Mouse (Mus musculus) limb, embryonic 11.5 days (tissue): ENCODE data around the gene Slc9a8. TPM values are rescaled to one million over a fixed set of nuclear protein-coding genes. Genes with fewer than 3 reads are reported as not detected.

ENCODE experiments used
- ATAC-seq: fragments of 200-750 bp; cut with Nextera tagmentation; 2 replicates; pipeline ENCODE4 v1.8.0; 2017; ENCODE audit warnings: low read depth; ENCODE audit not compliant: insufficient number of reproducible peaks, low FRiP score, low TSS enrichment
- DNase-seq: peaks from one replicate; pipeline ENCODE4 v3.0.0-alpha.2; 2015; ENCODE audit warnings: low spot score
- H3K27ac ChIP-seq: fragments of 300-500 bp; sonication (generic); replicated peaks from 2 replicates; pipeline ENCODE4 v1.5.1; 2014; ENCODE audit warnings: low read depth, mild to moderate bottlenecking, low read length
- H3K27me3 ChIP-seq: fragments of 300-500 bp; sonication (generic); 2 replicates; pipeline ENCODE4 v1.6.1; 2014; ENCODE audit warnings: mild to moderate bottlenecking, low read length, mixed read lengths; ENCODE audit not compliant: control insufficient read depth, insufficient read depth
- H3K36me3 ChIP-seq: fragments of 300-500 bp; sonication (generic); 2 replicates; pipeline ENCODE4 v1.6.1; 2014; ENCODE audit warnings: mild to moderate bottlenecking, low read length, moderate library complexity, mixed read lengths; ENCODE audit not compliant: control insufficient read depth, insufficient read depth
- H3K4me1 ChIP-seq: fragments of 300-500 bp; sonication (generic); 2 replicates; pipeline ENCODE4 v1.6.1; 2014; ENCODE audit warnings: low read length, mixed read lengths; ENCODE audit not compliant: control insufficient read depth, insufficient read depth
- H3K4me2 ChIP-seq: fragments of 300-500 bp; sonication (generic); 2 replicates; pipeline ENCODE4 v1.6.1; 2014; ENCODE audit warnings: low read depth, mild to moderate bottlenecking, moderate library complexity; ENCODE audit not compliant: severe bottlenecking
- H3K4me3 ChIP-seq: fragments of 300-500 bp; sonication (generic); 2 replicates; pipeline ENCODE4 v1.5.1; 2014; ENCODE audit warnings: low read depth, low read length
- H3K9ac ChIP-seq: fragments of 300-500 bp; sonication (generic); 2 replicates; pipeline ENCODE4 v1.6.1; 2014; ENCODE audit warnings: mild to moderate bottlenecking, low read length
- H3K9me3 ChIP-seq: fragments of 300-500 bp; sonication (generic); 2 replicates; pipeline ENCODE4 v1.6.1; 2016; ENCODE audit warnings: low read length; ENCODE audit not compliant: control insufficient read depth
- WGBS: fragments of 180-500 bp; shearing (Covaris S2); extraction: QIAGEN DNeasy Blood & Tissue Kit; methylation state at CpG from one replicate; pipeline ENCODE4 v1.1.7; 2014; 5-methylcytosine and 5-hydroxymethylcytosine counted together
- polyA plus RNA-seq: library from polyadenylated mRNA; unstranded; fragments of >200 nt; fragmentation: Nextera tagmentation; extraction: Ambion mirVana; gene quantifications from 2 replicates; pipeline ENCODE4 v1.2.1, GENCODE M21; 2014

Slc9a8 gene
- polyA plus RNA-seq, 1 experiment from 2014 or later, result 21.4 TPM

GRCm38 (mm10) chr2:167419204-167419603, 2.3 kb upstream of the Slc9a8 start:
- Histone ChIP-seq H3K27me3 (no peaks in the 10 kb centered on the region), H3K4me3 (no peak overlapping the region), H3K4me2 (no peak overlapping the region), H3K4me1 (peaks cover 12% of the 10 kb centered on the region), H3K36me3 (peaks cover 4% of the 10 kb centered on the region), H3K27ac (no peak overlapping the region), H3K9ac (no peak overlapping the region), H3K9me3 (no peaks in the 10 kb centered on the region)
- 35% methylated on average over 1 of the region's 1 CpGs for WGBS
- DNase-seq (peak; percentile 84), ATAC-seq (no peak)

DNA sequence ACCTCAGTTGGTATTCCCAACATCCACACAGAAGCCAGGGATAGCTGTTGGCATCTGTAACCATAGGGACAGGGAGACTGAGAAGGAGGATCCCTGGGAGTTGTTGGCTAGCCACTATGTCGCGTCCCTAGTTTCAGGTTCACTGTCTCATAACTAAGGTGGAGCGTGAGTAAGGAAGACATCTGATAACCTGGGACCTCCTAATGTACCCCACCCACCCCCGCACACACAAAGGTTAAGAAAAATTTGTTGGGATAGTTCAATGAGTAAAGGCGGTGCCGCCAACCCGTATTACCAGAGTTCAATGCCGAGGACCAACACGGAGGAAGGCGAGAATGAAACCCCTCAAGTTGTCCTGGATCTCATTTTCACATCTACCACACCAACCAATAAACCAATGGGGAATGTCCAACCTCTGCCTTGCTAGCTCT, 686 bp upstream of the Slc9a8 start:
- Histone ChIP-seq H3K4me2 (peak overlapping the region; percentile 59), H3K4me3 (peak overlapping the region; percentile 92), H3K4me1 (peaks cover 12% of the 10 kb centered on the region), H3K36me3 (peaks cover 6% of the 10 kb centered on the region), H3K27me3 (no peaks in the 10 kb centered on the region), H3K9ac (peak overlapping the region; percentile 98), H3K27ac (peak overlapping the region; percentile 60; the same call in 1 of the 2 replicates), H3K9me3 (no peaks in the 10 kb centered on the region)
- 30% methylated on average over 10 of the region's 10 CpGs for WGBS
- DNase-seq, result no peak
- no peak for ATAC-seq

DNA sequence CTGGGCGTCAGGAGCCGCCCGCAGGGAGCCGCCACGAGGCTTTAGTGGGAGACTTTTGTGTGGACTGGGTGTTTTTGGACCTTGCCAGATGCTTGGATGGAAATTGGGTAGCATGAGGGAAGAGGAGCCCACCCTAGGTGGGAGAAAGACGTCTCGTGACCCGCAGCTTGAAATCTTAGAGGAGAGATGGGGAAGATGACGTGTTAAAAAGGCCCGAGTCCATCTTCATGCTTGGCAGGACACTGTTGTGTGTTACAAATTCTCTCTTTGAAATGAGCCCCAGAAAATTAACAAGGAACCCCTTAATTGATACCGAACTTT, 598 bp downstream of the Slc9a8 start:
- H3K4me1 ChIP-seq, result peaks cover 12% of the 10 kb centered on the region
- no peak for DNase-seq
- H3K9me3 ChIP-seq, result no peaks in the 10 kb centered on the region
- peaks cover 6% of the 10 kb centered on the region for H3K36me3 ChIP-seq
- peak overlapping the region; percentile 92 for H3K4me3 ChIP-seq
- 6% methylated on average over 11 of the region's 11 CpGs for WGBS
- H3K27me3 ChIP-seq, result no peaks in the 10 kb centered on the region
- ATAC-seq, result no peak
- H3K9ac ChIP-seq, result peak overlapping the region; percentile 98
- H3K27ac ChIP-seq, result peak overlapping the region; percentile 92
- H3K4me2 ChIP-seq, result peak overlapping the region; percentile 65

DNA sequence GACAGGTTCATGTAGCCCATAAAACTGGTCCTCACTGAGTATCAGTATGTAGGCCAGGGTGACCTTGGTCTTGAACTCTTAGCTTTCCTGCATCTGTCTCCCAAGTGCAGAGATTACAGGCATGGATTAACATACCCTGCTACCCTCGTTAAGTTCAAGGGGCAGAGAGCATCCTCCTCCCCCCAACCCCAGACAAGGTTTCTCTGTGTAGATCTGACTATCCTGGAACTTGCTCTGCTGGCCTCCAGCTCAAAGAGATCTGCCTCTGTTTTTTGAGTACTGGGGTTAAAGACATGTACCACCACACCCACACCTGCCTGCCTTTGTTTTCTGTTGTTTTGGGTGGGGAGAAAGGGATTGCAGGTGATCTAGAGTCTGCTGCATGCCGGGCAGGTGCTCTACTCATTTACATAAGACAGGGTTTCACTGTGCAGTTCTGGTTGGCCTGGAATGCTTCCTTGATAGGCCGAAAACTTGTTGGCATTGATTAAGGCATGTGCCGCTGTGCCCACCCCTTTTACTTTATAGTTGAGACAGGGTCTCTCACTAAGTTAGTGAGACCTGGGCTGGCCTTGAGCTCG, 1.6 kb downstream of the Slc9a8 start:
- H3K4me1 ChIP-seq, result peaks cover 12% of the 10 kb centered on the region
- no peak overlapping the region for H3K9ac ChIP-seq
- ATAC-seq (no peak), DNase-seq (no peak)
- H3K9me3 ChIP-seq, result no peaks in the 10 kb centered on the region
- 90% methylated on average over 5 of the region's 5 CpGs for WGBS
- H3K27ac ChIP-seq, result no peak overlapping the region
- H3K27me3 ChIP-seq, result no peaks in the 10 kb centered on the region
- H3K4me3 ChIP-seq, result no peak overlapping the region
- H3K36me3 ChIP-seq, result peaks cover 10% of the 10 kb centered on the region
- H3K4me2 ChIP-seq, result no peak overlapping the region; the same call in none of the 2 replicates

- no peak for ATAC-seq
- Histone ChIP-seq H3K4me2 (no peak overlapping the region), H3K9ac (no peak overlapping the region), H3K27me3 (no peaks in the 10 kb centered on the region), H3K36me3 (peaks cover 11% of the 10 kb centered on the region), H3K9me3 (no peaks in the 10 kb centered on the region), H3K27ac (no peak overlapping the region), H3K4me3 (no peak overlapping the region), H3K4me1 (peaks cover 12% of the 10 kb centered on the region)
- 86% methylated on average over 9 of the region's 9 CpGs for WGBS
- no peak for DNase-seq
Measured at GRCm38 (mm10) chr2:167424040-167424439, 2.5 kb downstream of the Slc9a8 start.

DNA sequence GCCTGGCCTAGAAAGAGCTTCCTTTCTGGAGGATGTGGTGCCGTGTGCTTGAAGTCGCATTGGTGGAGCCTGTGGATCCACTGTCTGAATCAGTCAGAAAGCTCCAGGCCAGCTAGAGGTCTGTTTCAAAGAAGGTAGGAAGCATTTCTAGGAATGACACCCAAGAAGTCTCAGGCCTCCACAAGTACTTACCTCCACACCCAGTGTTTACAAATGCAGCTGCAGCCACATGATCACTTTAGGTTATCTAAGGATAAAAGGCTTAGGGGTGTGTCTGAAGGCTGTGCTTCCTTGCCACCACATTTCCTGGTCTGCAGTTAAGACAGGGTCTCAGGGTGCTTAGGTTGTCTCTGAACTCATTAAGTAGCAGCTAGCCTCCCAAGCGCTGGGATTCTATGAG, 3.0 kb downstream of the Slc9a8 start:
- Histone ChIP-seq H3K4me2 (no peak overlapping the region), H3K27me3 (no peaks in the 10 kb centered on the region), H3K9ac (no peak overlapping the region), H3K36me3 (peaks cover 12% of the 10 kb centered on the region), H3K4me3 (no peak overlapping the region), H3K9me3 (no peaks in the 10 kb centered on the region), H3K4me1 (peaks cover 12% of the 10 kb centered on the region), H3K27ac (no peak overlapping the region)
- 94% methylated on average over 3 of the region's 3 CpGs for WGBS
- ATAC-seq (no peak), DNase-seq (no peak)

- Histone ChIP-seq H3K4me1 (peaks cover 11% of the 10 kb centered on the region), H3K4me2 (no peak overlapping the region), H3K27ac (no peak overlapping the region), H3K36me3 (peaks cover 12% of the 10 kb centered on the region), H3K27me3 (no peaks in the 10 kb centered on the region), H3K9me3 (no peaks in the 10 kb centered on the region), H3K4me3 (no peak overlapping the region), H3K9ac (no peak overlapping the region)
- 81% methylated on average over 6 of the region's 6 CpGs for WGBS
- no peak for DNase-seq
- ATAC-seq, result no peak
Measured at GRCm38 (mm10) chr2:167425407-167425806, 3.9 kb downstream of the Slc9a8 start.

- no peak overlapping the region for H3K9ac ChIP-seq
- no peaks in the 10 kb centered on the region for H3K9me3 ChIP-seq
- ATAC-seq (no peak), DNase-seq (no peak)
- peaks cover 6% of the 10 kb centered on the region for H3K36me3 ChIP-seq
- no peak overlapping the region for H3K4me2 ChIP-seq
- H3K27me3 ChIP-seq, result no peaks in the 10 kb centered on the region
- no peaks in the 10 kb centered on the region for H3K4me1 ChIP-seq
- H3K4me3 ChIP-seq, result no peak overlapping the region
- WGBS, result 94% methylated on average over 5 of the region's 5 CpGs
- H3K27ac ChIP-seq, result no peak overlapping the region
Measured at GRCm38 (mm10) chr2:167429596-167429995, 8.1 kb downstream of the Slc9a8 start.
